Mouse (Mus musculus) ES-Bruce4 (cell line): ENCODE data around the gene Syne1.

Experiments
- CTCF ChIP-seq: IDR thresholded peaks from one replicate; pipeline ENCODE4 v1.8.1; 2011; ENCODE audit warnings: low read depth, low read length
- EP300 ChIP-seq: IDR thresholded peaks from 2 replicates; pipeline ENCODE4 v1.6.1; 2011; ENCODE audit warnings: low read depth, low read length; ENCODE audit not compliant: insufficient read depth
- POLR2A ChIP-seq: IDR thresholded peaks from one replicate; pipeline ENCODE4 v1.8.1; 2011; ENCODE audit warnings: low read length; ENCODE audit not compliant: insufficient read depth

- TF ChIP-seq CTCF (no peak), EP300 (no peak), POLR2A (no peak)
Measured at GRCm38 (mm10) chr10:5570059-5570458, 18.8 kb upstream of the Syne1 start.
